Mouse (Mus musculus) lung, adult 2 months (tissue): ENCODE results near the gene Eid3. TPM values are rescaled to one million over a fixed set of nuclear protein-coding genes. Genes with fewer than 3 reads are reported as not detected.
A peak's percentile ranks its signal among the peaks of the same experiment; 100 is the strongest.

ENCODE experiments used
- DNase-seq: peaks from one replicate; pipeline ENCODE4 v3.0.0; 2022
- H3K4me1 ChIP-seq: fragments of 200-500 bp; 2 replicates; pipeline ENCODE4 v1.6.1; 2011; ENCODE audit warnings: low read length; ENCODE audit not compliant: control insufficient read depth, insufficient read depth
- H3K4me3 ChIP-seq: fragments of 200-500 bp; replicated peaks from 2 replicates; pipeline ENCODE3; 2011; ENCODE audit warnings: low read depth, mild to moderate bottlenecking, control low read depth, low read length; ENCODE audit errors: extremely low read depth
- CTCF ChIP-seq: fragments of 200-500 bp; IDR thresholded peaks from 2 replicates; pipeline ENCODE4 v1.5.1; 2011; ENCODE audit warnings: mild to moderate bottlenecking, low read length, control low read depth; ENCODE audit not compliant: insufficient read depth
- POLR2A ChIP-seq: fragments of 200-500 bp; IDR thresholded peaks from 2 replicates; pipeline ENCODE4 v1.6.1; 2011; ENCODE audit warnings: low read depth, mild to moderate bottlenecking, control low read depth, low read length, borderline replicate concordance; ENCODE audit errors: extremely low read depth
- WGBS: fragments of 180-500 bp; shearing (Covaris S2); methylation state at CpG from one replicate; pipeline ENCODE4 v1.1.7; 2018; 5-methylcytosine and 5-hydroxymethylcytosine counted together
- polyA plus RNA-seq: library from polyadenylated mRNA; depleted of rRNA; stranded (reverse); fragments of >200 nt; gene quantifications from 2 replicates; pipeline ENCODE4 v1.2.3, GENCODE M21; 2012

The Eid3 gene
- polyA plus RNA-seq, 1 experiment, result 0.37 TPM

- Histone ChIP-seq H3K4me3 (peak overlapping the region; percentile 65), H3K4me1 (peaks cover 5% of the 10 kb centered on the region; the same call in 1 of the 2 replicates)
- peak; percentile 41 for DNase-seq
- TF ChIP-seq CTCF (peak; percentile 34; the same call in 1 of the 2 replicates), POLR2A (no peak)
- WGBS, result 0% methylated on average over 8 of the region's 8 CpGs
Observed at GRCm38 (mm10) chr10:82859533-82859915, 6.9 kb upstream of the Eid3 start.

- TF ChIP-seq POLR2A, result no peak
- no peak for TF ChIP-seq CTCF
- Histone ChIP-seq H3K4me1 (peaks cover 5% of the 10 kb centered on the region; the same call in 1 of the 2 replicates), H3K4me3 (peak overlapping the region; percentile 53)
- DNase-seq, result peak; percentile 77
- WGBS, result 2% methylated on average over 50 of the region's 50 CpGs
Observed at GRCm38 (mm10) chr10:82860181-82860928, 6.1 kb upstream of the Eid3 start.

- DNase-seq, result no peak
- peaks cover 5% of the 10 kb centered on the region; the same call in 1 of the 2 replicates for H3K4me1 ChIP-seq
- WGBS, result 25% methylated on average over 8 of the region's 8 CpGs
Observed at GRCm38 (mm10) chr10:82860929-82861315, 5.5 kb upstream of the Eid3 start.

GRCm38 (mm10) chr10:82863106-82863680 is 3.2 kb upstream of the Eid3 start:
- Histone ChIP-seq H3K4me1 (peaks cover 5% of the 10 kb centered on the region; the same call in 1 of the 2 replicates), H3K4me3 (no peak overlapping the region)
- WGBS, result 67% methylated on average over 5 of the region's 5 CpGs
- TF ChIP-seq POLR2A (no peak), CTCF (no peak)
- no peak for DNase-seq

More at GRCm38 (mm10) chr10:82860929-82861315, 5.5 kb upstream of the Eid3 start:
- TF ChIP-seq CTCF, result no peak
- TF ChIP-seq POLR2A, result no peak
- peak overlapping the region; percentile 53 for H3K4me3 ChIP-seq

- no peak overlapping the region for H3K4me3 ChIP-seq
- 84% methylated on average over 7 of the region's 7 CpGs for WGBS
- TF ChIP-seq CTCF (no peak), POLR2A (no peak)
- H3K4me1 ChIP-seq, result peaks cover 2% of the 10 kb centered on the region; the same call in 1 of the 2 replicates
- DNase-seq, result no peak
Observed at GRCm38 (mm10) chr10:82863827-82864226, 2.6 kb upstream of the Eid3 start.

GRCm38 (mm10) chr10:82866832-82867231 is 406 bp downstream of the Eid3 start:
- DNase-seq, result no peak
- TF ChIP-seq POLR2A (no peak), CTCF (no peak)
- no peak overlapping the region for H3K4me3 ChIP-seq
- peaks cover 2% of the 10 kb centered on the region; the same call in 1 of the 2 replicates for H3K4me1 ChIP-seq
- WGBS, result 78% methylated on average over 18 of the region's 18 CpGs

GRCm38 (mm10) chr10:82868418-82869086 is 2.1 kb downstream of the Eid3 start:
- no peak overlapping the region for H3K4me3 ChIP-seq
- DNase-seq, result no peak
- no peaks in the 10 kb centered on the region for H3K4me1 ChIP-seq
- WGBS, result 75% methylated on average over 6 of the region's 6 CpGs
- TF ChIP-seq POLR2A (no peak), CTCF (no peak)

- Histone ChIP-seq H3K4me1 (no peaks in the 10 kb centered on the region), H3K4me3 (no peak overlapping the region)
- no peak for DNase-seq
- WGBS, result 75% methylated on average over 10 of the region's 10 CpGs
- TF ChIP-seq POLR2A, result no peak
- TF ChIP-seq CTCF, result no peak
Observed at GRCm38 (mm10) chr10:82875446-82875845, 9.0 kb downstream of the Eid3 start.

GRCm38 (mm10) chr10:82876076-82876796 is 9.8 kb downstream of the Eid3 start:
- TF ChIP-seq CTCF (peak; percentile 42; the same call in 1 of the 2 replicates), POLR2A (no peak)

More at GRCm38 (mm10) chr10:82876076-82876796, 9.8 kb downstream of the Eid3 start:
- Histone ChIP-seq H3K4me1 (no peaks in the 10 kb centered on the region), H3K4me3 (no peak overlapping the region)
- 71% methylated on average over 16 of the region's 16 CpGs for WGBS
- DNase-seq, result no peak
